Mouse (Mus musculus) natural killer cell, adult 2 months (primary cell): Measurements from ENCODE around the gene Pla2g2f.

Source experiments
- DNase-seq, 2 experiments: peaks; one replicate each; pipeline ENCODE4 v3.0.0; 2022; ENCODE audit warnings: low spot score in 2 of 2

Gene Pla2g2f

DNA sequence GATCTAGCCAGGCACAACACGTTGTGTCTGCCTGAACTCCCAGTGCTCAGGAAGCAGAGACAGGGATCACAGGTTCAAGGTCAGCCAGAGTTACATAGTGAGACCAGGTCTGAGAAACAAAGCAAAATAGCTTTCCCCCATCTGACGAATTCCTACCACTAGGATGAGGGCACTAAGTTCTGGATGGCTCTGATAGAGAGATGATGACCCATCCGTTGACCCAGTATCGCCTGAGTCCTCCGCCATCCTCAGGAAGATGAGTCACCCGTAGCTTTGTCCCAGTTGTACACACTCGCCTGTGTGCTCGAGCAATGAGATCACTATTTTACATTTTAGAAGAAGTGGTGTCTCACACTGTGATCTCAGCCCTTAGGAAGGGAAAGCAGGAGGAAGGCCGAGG, 4.8 kb upstream of the Pla2g2f start:
- no peak for DNase-seq

DNA sequence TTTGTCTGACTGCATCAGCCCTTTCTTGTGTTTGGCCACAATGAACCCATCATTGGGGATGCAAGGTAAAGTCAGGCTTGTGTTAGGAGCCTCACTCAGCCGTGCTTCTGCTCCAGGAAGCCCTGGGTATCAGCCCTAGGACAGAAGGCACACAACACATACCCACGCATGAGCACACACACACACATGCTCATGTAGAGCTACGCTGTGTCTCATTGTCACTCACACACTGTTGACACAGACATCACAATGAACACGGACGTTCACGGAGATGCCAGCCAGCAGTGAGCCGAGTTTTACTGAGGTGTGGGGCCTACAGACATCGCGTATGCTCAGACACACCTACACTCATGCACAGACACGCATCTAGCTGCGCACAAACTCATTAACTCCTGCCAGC, 1.4 kb downstream of the Pla2g2f start:
- no peak for DNase-seq

DNA sequence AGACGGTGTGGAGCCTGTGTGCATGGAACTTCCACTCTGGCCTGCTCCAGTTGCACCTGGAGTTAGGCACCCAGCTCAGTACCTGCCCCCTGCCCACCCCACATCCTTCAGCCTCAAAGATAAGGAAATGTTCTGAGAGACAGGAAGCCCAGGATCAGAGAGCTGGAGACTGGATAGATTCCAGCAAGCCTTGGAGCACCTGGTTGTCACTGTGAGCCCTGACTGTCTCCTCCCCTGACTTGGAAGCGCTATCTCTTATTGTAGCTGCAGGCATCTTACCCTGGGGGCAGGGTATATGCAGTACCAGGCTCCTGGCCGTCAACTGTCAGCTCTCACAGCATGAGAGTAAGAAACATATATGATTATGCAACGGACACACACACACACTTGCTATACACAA, 2.0 kb downstream of the Pla2g2f start:
- no peak for DNase-seq

DNA sequence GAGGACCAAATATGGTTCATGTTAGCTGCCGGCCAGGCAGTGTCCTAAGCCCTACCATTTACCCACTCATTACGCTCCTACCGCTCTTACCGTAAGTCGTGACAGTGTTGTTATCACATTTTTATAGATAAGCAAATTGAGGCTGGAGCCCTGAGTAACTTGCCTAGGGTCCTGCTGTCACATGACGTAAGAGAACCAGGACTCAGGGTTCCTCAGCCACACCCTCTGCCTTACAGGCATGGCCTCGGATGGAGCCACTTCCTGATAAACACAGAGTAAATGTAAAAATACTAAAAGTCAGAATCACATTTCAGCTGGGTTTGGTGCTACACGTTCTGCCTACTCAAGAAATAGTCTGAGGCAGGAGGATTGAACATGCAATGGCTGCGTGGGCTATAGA, 3.0 kb downstream of the Pla2g2f start:
- no peak for DNase-seq

DNA sequence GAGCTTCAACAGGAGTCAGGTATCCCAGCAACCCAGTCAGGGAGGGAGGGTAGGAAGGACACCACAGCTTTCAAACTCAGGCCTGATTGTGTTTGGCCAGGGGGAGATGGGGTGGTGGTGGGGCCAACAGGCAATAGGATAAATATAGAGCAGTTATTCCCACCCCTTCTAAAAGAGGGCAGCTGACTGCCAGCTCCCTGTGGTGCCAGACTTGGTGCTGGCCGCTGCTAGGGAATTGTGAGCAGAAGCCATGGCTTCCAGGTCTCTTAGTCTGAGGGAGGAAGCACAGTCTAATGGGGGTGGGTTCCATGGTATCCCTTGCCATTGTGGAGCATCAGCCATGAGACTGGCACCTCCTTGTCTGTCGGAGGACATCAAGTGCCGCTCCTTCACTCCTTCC, 3.8 kb downstream of the Pla2g2f start:
- no peak for DNase-seq

DNA sequence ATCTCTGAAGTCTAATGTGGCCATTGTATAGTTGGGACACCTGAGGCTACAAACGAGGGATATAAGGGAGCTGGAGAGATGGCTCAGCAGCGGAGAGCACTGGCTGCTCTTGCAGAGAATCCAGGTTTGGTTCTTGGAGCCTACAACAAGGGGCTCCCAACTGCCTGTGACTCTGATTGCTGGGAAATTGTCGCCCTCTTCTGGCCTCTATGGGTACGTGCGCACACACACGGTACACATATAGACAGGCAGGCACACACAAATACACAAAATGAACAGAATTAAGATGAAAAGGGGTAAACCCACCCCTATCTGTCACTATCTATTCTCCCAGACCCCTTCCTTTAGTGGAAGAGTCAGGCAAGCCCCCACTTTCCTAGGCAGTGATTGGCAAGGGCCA, 4.8 kb downstream of the Pla2g2f start:
- no peak for DNase-seq

DNA sequence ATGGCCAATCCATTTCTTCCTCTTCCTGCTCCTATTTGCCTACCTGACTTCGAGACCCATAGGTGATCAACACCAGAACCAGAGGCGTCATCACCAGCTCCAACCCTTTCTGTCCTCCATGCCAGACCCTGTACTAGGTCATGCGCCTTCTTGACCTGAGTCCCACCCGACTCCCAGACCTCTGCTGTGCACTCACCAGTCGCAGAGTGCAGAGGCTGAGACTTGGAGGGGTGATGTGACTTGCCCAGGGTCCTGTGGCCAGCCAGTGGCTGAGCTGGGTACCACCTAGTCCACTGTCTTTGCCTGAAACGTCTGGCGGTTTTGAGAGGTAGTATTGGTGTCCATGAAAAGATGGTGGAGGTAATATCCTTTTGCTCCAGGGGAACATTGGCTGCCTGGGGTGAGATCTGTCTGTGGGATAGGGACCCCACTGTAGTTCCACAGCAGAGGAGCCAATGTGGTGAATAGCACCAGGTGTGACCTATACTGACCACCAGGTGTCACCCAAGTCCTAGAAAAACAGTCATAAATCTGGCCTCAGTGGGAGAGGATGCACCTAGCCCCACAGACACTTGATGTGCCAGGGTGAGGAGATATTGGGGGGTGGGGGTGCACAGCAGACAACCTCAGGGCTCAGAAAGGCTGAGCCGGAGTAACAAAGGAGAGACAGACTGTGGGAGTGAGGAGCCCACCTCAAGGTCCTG, 8.9 kb downstream of the Pla2g2f start:
- no peak for DNase-seq

DNA sequence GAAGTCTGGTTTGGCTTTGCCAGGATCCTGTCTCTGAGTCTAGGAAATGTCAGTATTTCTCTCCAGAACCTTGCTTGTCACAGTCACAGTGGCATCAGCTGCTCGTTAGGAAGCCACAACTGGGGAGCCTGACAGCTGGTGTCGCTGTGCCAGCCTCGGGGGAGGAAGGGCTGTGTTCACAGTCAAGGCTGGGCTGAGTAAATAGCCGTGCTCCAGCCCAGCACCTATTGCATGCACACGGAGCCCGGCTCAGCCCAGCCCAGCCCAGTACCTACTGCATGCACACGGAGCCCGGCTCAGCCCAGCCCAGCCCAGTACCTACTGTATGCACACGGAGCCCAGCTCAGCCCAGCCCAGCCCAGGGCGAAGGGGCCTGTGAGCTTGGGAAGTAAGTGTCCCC, 9.6 kb downstream of the Pla2g2f start:
- no peak for DNase-seq

DNA sequence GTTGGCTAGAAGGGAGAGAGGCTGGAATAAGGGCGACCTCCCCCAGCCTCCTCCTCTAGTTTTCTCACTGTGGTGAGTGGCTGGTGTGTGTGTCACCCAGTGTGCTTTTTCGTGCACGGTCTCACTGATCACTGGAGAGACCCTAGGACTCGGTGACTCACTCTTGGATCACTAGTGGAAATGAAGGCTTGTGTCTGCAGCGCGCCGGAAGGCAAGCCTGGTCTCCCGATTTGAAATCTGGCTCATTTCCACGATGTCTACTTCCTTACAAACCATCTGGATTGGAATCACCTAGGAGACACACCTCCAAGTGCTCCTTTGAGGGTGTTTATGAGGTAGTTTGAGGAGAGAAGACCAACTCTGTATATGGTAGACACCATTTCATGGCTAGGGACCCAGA, 10.6 kb downstream of the Pla2g2f start:
- DNase-seq: no peak

DNA sequence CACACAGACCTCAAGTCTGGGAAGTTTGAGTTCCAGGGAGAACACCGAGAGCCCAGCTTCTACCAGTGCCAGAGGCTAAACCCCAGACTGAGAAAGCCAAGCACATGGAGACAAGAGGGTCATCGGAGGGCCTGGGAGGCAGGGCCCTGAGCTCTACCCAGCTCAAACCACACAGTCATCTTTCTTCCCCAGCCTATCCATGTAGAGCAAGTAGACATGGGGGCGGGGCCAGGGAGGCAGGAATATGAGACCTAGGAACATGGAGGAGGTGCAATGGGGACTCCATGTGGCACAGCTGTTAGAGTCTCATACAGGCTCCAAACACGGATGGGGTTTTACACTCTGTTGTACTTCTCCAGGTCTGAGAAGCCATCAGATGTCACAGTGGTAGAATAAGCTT, 11.5 kb downstream of the Pla2g2f start:
- no peak for DNase-seq

DNA sequence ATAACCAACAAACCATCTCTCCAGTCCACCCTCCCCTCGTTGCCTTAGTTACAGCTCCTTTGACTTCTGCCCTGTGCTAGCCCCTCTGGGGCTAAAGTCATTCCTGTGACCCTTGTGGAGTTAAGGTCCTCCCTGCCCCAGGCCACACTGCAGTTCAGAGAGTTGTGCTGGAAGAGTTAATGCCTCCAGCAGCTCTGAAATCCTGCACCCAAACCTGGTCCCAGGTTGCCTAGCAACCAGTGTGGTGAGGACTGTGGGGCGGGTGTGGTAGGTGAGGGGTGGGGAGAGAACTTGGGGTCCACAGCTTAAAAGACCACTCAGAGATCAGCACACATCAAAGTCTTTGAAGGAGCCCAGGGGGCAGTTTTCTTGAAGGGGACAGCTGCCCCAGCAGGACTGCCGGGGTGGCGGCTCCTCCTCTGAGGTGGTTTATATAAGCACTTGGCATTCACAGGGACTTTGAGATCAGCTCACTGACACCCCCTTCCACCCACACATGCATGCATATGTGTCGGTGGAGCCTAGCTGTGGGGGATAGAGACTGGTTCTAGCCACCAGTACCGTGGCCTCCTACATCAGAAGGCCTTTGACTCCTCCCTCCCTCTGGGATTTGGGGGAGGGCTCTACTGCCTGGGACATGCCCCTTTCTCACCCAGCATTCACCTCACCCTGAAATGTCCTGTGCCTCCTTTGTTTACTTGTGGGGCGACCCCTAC, 18.1 kb downstream of the Pla2g2f start:
- DNase-seq: no peak

DNA sequence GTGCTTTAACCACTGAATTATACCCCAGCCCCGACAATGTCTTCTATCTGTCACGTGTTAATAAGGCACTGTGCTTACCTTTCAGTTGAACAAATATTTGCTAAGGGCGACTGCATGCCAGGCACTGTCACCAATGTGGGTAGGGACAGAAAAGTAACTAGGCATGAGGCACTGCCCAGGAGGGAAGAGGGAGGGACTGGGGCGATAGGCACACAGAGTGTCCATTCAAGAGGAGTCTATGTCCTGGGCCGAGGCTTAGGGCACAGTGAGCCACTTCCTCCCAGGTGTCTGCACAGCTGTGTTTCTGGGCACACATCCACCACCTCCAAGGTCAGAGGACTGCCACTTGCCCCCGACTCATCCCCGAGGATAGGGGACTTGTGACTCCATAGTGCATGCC, 20.4 kb downstream of the Pla2g2f start, which contains the start of gene Ubxn10:
Gene Ubxn10, minus strand, starts transcription at position 137 of the 400 bp plus-strand sequence.
- DNase-seq: no peak

DNA sequence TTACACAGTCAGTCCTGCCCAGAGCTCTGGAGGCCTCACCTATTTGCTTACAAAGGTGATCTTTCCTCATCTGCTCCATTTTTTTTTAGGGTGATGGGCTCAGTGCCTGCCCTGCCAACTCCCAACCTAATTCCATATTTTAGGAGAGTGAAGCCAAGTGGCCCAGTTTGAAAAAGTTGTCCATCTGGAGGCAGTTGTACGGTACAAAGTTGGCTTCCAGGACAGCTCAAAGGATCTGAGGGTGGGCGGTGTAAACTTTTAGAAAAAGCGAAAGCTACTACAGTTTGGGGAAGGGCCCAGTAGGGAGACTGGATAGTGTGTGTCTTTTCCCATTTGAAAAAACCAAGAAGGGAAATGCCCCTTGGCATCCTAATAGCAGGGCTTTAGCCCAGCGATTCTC, 22.6 kb downstream of the Pla2g2f start:
- no peak for DNase-seq

DNA sequence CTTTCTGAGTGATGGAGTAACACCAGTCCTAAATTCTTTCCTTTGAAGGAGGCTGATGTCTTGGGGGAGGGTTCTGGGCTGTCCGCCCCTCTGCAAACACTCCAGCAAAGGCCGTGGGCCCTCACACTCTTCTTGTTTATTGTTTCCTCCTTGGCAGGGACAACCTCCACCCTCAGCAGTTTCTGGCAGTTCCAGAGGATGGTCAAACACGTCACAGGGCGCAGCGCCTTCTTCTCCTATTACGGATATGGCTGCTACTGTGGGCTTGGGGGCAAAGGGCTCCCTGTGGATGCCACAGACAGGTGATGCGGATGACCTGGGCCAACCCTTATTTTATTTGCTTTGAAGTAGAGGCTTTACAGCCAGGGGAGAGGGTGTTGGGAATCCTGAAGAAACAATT, 23.3 kb downstream of the Pla2g2f start:
- no peak for DNase-seq

DNA sequence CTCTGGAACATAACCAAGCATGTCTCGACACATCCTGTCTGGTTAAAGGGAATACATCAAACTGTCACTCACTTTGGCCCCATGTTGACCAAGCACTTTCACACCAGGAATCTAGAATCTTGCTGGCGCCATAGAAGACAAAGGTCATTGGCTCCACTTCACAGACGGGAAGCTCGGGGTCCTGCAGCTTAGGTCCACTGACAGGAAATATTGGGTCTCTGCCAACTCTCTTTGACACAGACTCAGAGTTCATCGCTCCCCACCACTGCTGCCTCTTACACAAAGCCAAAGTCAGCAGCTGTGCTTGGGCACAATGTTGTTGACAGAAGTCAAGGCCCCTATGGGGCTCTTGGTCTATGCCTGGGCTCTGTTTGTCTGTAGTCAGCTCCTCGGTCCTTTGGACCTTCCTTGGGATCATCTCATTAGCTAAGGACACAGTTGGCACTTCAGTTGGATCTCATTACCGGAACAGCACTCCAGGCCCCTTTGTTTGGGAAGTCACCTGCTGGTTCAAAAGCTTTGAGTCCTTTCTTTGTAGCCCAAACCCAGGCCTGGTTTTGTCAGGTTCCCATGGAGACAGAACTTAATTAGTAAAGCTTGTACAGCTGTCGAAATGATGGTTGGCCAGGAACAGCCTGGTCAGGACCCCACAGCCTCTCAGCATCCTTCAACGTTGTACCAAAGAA, 28.3 kb downstream of the Pla2g2f start:
- no peak for DNase-seq

DNA sequence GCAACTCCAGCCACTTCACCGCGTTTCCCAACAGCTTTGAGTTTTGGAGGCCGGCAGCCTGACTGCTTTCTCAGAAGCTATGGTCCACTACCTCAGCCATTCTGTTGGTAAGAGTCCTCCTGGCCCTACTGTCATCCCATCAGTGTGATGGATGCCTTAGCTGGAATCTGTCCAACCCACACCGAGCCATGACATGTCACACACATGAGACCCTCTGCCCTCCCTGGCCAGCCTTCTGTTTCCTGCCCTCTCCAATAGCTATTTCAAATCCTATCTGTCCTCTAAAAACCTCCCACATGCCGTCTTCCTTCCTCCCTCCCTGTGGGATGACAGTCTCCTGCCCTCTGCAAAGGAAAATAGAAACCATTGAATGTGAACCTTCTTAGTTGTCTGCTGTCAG, 31.7 kb downstream of the Pla2g2f start:
- DNase-seq: no peak

DNA sequence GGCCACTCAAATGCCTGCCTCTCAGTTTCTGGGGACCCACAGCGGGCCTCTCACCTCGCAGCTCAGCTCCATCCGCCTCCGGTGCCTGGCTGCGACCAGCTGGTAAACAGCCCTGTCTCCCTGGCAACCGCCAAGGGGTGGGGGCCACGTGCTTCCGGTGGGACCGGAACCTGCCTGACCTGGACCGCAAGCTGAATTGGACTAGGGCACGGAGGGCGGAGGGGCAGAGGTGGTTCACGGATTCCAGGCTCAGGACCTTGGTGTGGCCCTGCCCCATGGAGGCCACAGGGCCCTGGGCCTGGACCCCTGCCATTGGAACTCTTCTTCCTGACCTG, 32.3 kb downstream of the Pla2g2f start:
- DNase-seq: peak; percentile 55 to 62

DNA sequence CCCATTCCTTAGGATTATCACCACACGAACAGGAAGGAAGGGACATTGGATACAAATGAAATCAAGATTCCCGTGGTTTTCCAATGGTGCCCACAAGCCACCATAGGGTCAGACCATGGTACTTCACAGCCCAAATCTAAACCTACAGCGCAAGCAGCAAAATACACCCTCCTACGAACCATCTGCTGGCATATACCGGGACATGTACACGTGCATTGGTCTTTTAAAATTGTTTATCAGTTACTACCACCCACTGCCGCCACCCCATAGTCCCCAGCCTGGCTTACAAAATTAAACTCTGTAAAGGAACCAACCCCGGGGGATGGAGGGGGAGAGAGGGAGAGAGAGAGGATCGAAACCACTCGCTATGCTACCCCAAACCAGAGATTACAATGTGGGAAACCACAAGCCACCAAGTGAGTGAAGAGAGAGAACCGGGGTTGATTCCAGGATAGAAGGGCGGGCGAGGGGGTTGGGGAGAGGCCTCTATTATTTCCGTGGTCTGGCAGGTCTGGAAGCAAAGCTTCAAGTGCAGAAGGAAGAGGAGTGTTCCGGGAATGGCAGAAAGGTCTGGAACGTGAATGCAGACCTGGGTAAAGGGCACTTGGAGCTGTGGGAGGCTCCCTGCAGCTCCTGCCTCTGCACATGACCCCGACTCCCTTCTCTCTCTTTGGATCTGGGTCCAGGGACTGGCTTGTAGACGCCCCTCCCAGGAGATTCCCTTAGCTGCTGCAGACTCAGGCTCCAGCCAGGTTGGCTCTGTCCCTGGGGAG, 32.9 kb downstream of the Pla2g2f start, which contains the start of gene Pla2g2c:
Gene Pla2g2c, plus strand, starts transcription at position 439 of the 773 bp plus-strand sequence.
- peak in 1 of 2 experiments; percentile 7 for DNase-seq

DNA sequence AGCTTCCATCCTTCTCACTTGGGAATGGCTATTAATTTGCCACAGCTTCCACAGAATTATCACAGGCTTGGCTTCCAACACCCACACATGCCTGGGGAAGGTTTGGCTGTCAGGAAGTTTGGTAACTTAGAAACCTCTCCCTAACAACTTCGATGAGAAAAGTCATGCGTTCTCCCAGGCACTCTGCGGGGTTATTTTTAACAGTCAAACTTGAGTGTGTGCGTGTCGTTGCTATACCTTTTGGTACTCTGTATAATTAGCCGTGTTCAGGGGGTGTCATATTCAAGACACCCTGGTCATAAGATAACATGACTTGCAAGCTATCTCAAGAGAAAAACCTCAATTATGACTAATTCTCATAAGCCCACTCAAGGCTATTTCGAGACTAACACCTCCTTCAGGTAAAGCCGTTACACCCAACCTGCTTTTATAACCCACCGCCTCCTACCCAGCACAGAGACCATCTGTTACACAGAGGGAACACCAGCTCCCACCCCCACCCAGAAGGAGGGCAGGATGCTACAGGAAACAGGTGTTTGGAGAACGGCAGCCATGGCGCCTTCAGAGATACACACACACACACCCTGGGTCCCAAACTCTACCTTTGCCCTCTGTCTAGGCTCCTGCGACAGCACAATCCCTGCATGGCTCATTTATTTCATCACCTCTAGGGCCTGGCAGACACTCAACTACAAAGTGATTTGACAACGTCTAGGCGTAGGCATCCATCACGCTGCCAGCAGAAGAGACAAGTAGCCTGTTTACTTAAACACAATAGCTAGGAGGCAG, 33.7 kb downstream of the Pla2g2f start:
- no peak for DNase-seq

DNA sequence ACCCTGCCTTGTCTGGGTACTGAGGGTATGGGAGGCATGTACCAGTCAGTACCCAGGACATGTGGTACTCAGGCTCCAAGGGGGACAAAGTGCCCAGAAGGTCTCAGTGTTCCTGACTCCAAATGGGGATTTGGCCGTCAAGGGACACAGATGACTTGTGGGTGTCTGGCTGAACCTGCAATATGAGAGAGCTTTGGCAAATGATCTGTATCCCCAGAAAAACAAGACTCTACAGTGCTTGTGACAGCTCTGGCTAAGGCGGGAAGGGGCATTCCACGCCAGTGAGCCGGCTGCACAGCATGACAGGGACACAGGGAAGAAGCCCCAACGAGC, 38.2 kb downstream of the Pla2g2f start:
- no peak for DNase-seq

DNA sequence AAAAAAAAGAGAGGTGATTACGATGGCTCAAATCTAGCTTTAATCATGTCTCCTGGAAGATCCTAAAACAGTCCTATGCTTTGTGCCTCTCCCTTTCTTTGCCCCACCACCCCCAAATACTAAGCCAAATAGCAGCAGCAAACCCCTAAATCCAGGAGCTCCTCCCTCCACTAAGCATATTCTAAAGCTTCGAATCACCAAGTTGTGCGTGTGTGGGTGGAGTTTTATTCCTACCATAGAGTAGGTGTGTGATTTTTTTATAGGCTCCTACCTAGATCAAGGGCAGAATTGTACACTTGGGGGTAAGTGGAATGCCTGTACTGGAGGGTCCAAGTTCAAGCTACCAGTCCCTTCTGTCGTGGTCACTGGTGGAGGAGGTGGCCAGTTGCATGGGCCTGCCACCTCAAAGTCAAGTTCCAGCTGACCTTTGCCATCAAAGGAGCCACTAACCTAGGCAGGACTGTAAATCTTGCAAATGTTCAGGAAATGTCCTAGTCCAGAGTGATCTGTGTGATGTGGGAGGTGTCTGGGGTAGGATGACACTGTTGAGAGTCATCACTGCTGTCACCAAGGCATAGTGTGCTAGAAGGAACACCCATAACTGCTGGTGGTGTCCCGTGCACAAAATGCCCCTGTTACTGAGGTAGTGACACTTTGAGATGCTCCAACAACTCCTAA, 38.7 kb downstream of the Pla2g2f start:
- no peak for DNase-seq
